Mouse (Mus musculus) E14TG2a.4 (cell line): ENCODE measurements around the gene Cfd.

Experiments used
- CTCF ChIP-seq: conservative IDR thresholded peaks from 2 replicates; pipeline ENCODE4 v1.5.1; 2014; ENCODE audit warnings: low read length
- NANOG ChIP-seq: IDR thresholded peaks from 2 replicates; pipeline ENCODE4 v1.6.1; 2014; ENCODE audit warnings: borderline replicate concordance, low read length, mixed read lengths
- POU5F1 ChIP-seq: IDR thresholded peaks from 2 replicates; pipeline ENCODE4 v1.6.1; 2014; ENCODE audit warnings: low read length, borderline replicate concordance

GRCm38 (mm10) chr10:79934794-79935569 lies 44.3 kb downstream of the Cfd start:
- TF ChIP-seq CTCF = no peak
- no peak for TF ChIP-seq POU5F1
- TF ChIP-seq NANOG = no peak
